Mouse (Mus musculus): ENCODE results near the gene Abraxas1. TPM values are rescaled to one million over a fixed set of nuclear protein-coding genes. Genes with fewer than 3 reads are reported as not detected.

Gene Abraxas1
- polyA plus RNA-seq, 1 experiment = 4.9 TPM

GRCm38 (mm10) chr5:100844485-100844884 is 23.7 kb upstream of the Abraxas1 start:
- Histone ChIP-seq H3K36me3 (ENCODE audit: control insufficient read depth, insufficient read depth, low read length) (no peaks in the 10 kb centered on the region), H3K4me1 (ENCODE audit: control insufficient read depth, insufficient read depth, low read length) (no peaks in the 10 kb centered on the region), H3K27me3 (replicated peaks; ENCODE audit: control insufficient read depth, insufficient read depth, low read length) (no peaks in the 10 kb centered on the region)

GRCm38 (mm10) chr5:100837907-100838306 is 17.1 kb upstream of the Abraxas1 start:
- Histone ChIP-seq H3K36me3 (ENCODE audit: control insufficient read depth, insufficient read depth, low read length) (no peaks in the 10 kb centered on the region), H3K27me3 (replicated peaks; ENCODE audit: control insufficient read depth, insufficient read depth, low read length) (no peaks in the 10 kb centered on the region), H3K4me3 (ENCODE audit: insufficient read depth, low read depth, low read length) (no peak overlapping the region), H3K4me1 (ENCODE audit: control insufficient read depth, insufficient read depth, low read length) (no peaks in the 10 kb centered on the region), H3K27ac (ENCODE audit: insufficient read depth, low read depth, low read length) (no peak overlapping the region)
- TF ChIP-seq CTCF (conservative IDR thresholded peaks at IDR 0.05; ENCODE audit: insufficient read depth, insufficient read length, low read depth, low read length) (no peak), POLR2A (IDR thresholded peaks at IDR 0.05; ENCODE audit: low read depth, low read length) (no peak)
- DNase-seq = no peak
- WGBS = 88% methylated on average over 7 of the region's 7 CpGs

More at GRCm38 (mm10) chr5:100844485-100844884, 23.7 kb upstream of the Abraxas1 start:
- Histone ChIP-seq H3K27ac (ENCODE audit: insufficient read depth, low read depth, low read length) (no peak overlapping the region), H3K4me3 (ENCODE audit: insufficient read depth, low read depth, low read length) (no peak overlapping the region)
- 77% methylated on average over 3 of the region's 3 CpGs for WGBS
- DNase-seq = no peak
- TF ChIP-seq POLR2A (IDR thresholded peaks at IDR 0.05; ENCODE audit: low read depth, low read length) (no peak), CTCF (conservative IDR thresholded peaks at IDR 0.05; ENCODE audit: insufficient read depth, insufficient read length, low read depth, low read length) (no peak)

GRCm38 (mm10) chr5:100835862-100836538 is 15.2 kb upstream of the Abraxas1 start:
- no peak for TF ChIP-seq POLR2A (IDR thresholded peaks at IDR 0.05; ENCODE audit: low read depth, low read length)
- Histone ChIP-seq H3K4me3 (ENCODE audit: insufficient read depth, low read depth, low read length) (no peak overlapping the region), H3K36me3 (ENCODE audit: control insufficient read depth, insufficient read depth, low read length) (no peaks in the 10 kb centered on the region), H3K27me3 (replicated peaks; ENCODE audit: control insufficient read depth, insufficient read depth, low read length) (no peaks in the 10 kb centered on the region), H3K4me1 (ENCODE audit: control insufficient read depth, insufficient read depth, low read length) (no peaks in the 10 kb centered on the region), H3K27ac (ENCODE audit: insufficient read depth, low read depth, low read length) (no peak overlapping the region)
- 61% methylated on average over 9 of the region's 9 CpGs for WGBS
- DNase-seq = no peak

GRCm38 (mm10) chr5:100833841-100834240 is 13.1 kb upstream of the Abraxas1 start:
- Histone ChIP-seq H3K4me1 (ENCODE audit: control insufficient read depth, insufficient read depth, low read length) (no peaks in the 10 kb centered on the region), H3K4me3 (ENCODE audit: insufficient read depth, low read depth, low read length) (no peak overlapping the region), H3K36me3 (ENCODE audit: control insufficient read depth, insufficient read depth, low read length) (no peaks in the 10 kb centered on the region), H3K27ac (ENCODE audit: insufficient read depth, low read depth, low read length) (no peak overlapping the region), H3K27me3 (replicated peaks; ENCODE audit: control insufficient read depth, insufficient read depth, low read length) (no peaks in the 10 kb centered on the region)
- TF ChIP-seq POLR2A (IDR thresholded peaks at IDR 0.05; ENCODE audit: low read depth, low read length) (no peak), CTCF (conservative IDR thresholded peaks at IDR 0.05; ENCODE audit: insufficient read depth, insufficient read length, low read depth, low read length) (no peak)
- DNase-seq = no peak
- 92% methylated on average over 2 of the region's 2 CpGs for WGBS

GRCm38 (mm10) chr5:100832680-100833079 is 11.9 kb upstream of the Abraxas1 start:
- no peak overlapping the region for H3K27ac ChIP-seq (ENCODE audit: insufficient read depth, low read depth, low read length)
- TF ChIP-seq POLR2A (IDR thresholded peaks at IDR 0.05; ENCODE audit: low read depth, low read length) = no peak
- no peak for TF ChIP-seq CTCF (conservative IDR thresholded peaks at IDR 0.05; ENCODE audit: insufficient read depth, insufficient read length, low read depth, low read length)
- no peaks in the 10 kb centered on the region for H3K4me1 ChIP-seq (ENCODE audit: control insufficient read depth, insufficient read depth, low read length)
- no peak for DNase-seq
- no peaks in the 10 kb centered on the region for H3K27me3 ChIP-seq (replicated peaks; ENCODE audit: control insufficient read depth, insufficient read depth, low read length)
- H3K36me3 ChIP-seq (ENCODE audit: control insufficient read depth, insufficient read depth, low read length) = no peaks in the 10 kb centered on the region
- 90% methylated on average over 3 of the region's 3 CpGs for WGBS
- no peak overlapping the region for H3K4me3 ChIP-seq (ENCODE audit: insufficient read depth, low read depth, low read length)

- no peaks in the 10 kb centered on the region for H3K4me1 ChIP-seq (ENCODE audit: control insufficient read depth, insufficient read depth, low read length)
- no peak overlapping the region for H3K27ac ChIP-seq (ENCODE audit: insufficient read depth, low read depth, low read length)
- H3K4me3 ChIP-seq (ENCODE audit: insufficient read depth, low read depth, low read length) = no peak overlapping the region
- TF ChIP-seq POLR2A (IDR thresholded peaks at IDR 0.05; ENCODE audit: low read depth, low read length) = no peak
- no peak for TF ChIP-seq CTCF (conservative IDR thresholded peaks at IDR 0.05; ENCODE audit: insufficient read depth, insufficient read length, low read depth, low read length)
- DNase-seq = no peak
- no peaks in the 10 kb centered on the region for H3K27me3 ChIP-seq (replicated peaks; ENCODE audit: control insufficient read depth, insufficient read depth, low read length)
- no peaks in the 10 kb centered on the region for H3K36me3 ChIP-seq (ENCODE audit: control insufficient read depth, insufficient read depth, low read length)
- 73% methylated on average over 3 of the region's 3 CpGs for WGBS
These were observed 7.9 kb upstream of the Abraxas1 start for GRCm38 (mm10) chr5:100828701-100829100.

DNA sequence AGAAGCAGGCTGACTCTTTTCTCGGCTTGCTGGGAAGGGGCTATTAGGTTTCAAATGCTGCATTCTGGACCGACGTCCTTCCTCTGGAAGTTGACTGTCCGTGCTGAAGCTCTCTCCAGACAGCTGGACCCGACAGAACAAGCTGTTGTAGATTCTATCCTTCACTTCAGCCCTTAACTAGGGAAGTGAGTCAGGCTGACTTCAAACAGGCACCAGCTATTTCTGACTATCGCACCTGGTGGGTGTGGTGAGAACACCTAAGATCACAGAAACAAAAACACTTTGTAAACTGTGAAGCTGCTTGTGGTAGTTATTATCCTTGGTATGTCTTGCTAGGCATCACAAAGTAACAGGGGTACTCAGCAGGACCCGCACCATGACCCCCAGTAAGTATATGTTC is 5.8 kb upstream of the Abraxas1 start:
- Histone ChIP-seq H3K27ac (ENCODE audit: insufficient read depth, low read depth, low read length) (no peak overlapping the region), H3K27me3 (replicated peaks; ENCODE audit: control insufficient read depth, insufficient read depth, low read length) (no peaks in the 10 kb centered on the region), H3K36me3 (ENCODE audit: control insufficient read depth, insufficient read depth, low read length) (no peaks in the 10 kb centered on the region), H3K4me3 (ENCODE audit: insufficient read depth, low read depth, low read length) (no peak overlapping the region), H3K4me1 (ENCODE audit: control insufficient read depth, insufficient read depth, low read length) (no peaks in the 10 kb centered on the region)
- no peak for DNase-seq
- TF ChIP-seq POLR2A (IDR thresholded peaks at IDR 0.05; ENCODE audit: low read depth, low read length) (no peak), CTCF (conservative IDR thresholded peaks at IDR 0.05; ENCODE audit: insufficient read depth, insufficient read length, low read depth, low read length) (no peak)
- WGBS = 55% methylated on average over 7 of the region's 7 CpGs
